Mouse (Mus musculus): ENCODE results near the gene Rpusd3. TPM values are rescaled to one million over a fixed set of nuclear protein-coding genes. Genes with fewer than 3 reads are reported as not detected.

Gene Rpusd3
- polyA plus RNA-seq, 1 experiment from 2014 or later = 16.3 TPM

DNA sequence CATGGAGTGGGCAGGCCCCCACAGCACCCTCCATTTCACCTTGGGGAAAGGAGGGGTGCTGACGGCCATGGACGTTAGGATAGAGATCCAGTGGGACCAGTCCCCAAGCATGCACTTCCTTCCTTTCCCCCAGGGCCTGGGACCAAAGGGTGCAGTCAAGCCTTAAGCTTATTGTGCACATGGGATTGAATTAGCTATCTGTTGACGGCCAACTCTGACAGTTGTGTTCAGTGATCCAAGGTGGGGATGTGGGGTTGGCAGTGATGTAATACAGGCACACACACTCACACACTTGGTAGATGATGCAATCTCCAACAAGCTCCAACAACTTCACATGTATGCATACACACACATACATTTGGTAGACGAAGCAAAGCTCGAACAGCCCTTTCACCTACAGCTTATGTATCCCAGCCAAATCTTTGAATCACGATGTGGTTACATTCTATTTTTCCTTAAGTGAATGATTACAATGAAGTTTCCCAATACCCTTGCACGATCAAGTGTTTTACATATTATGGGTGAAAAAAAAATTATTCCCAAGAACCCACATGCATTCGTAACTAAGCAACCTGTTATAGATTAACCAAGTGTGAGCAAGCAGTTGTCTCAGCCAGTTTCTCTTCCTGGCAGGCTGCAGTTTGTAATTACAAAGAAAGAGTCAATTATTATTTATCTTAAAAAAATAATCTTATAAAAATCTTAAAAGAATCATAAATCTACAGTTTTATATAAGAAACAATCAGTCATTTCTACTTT, 25.2 kb upstream of the Rpusd3 start:
- H3K27ac ChIP-seq (replicated peaks; ENCODE audit: low read depth, low read length) = no peak overlapping the region
- H3K4me3 ChIP-seq (ENCODE audit: low read depth, low read length) = no peak overlapping the region
- H3K9me3 ChIP-seq (ENCODE audit: control insufficient read depth, low read length) = no peaks in the 10 kb centered on the region
- H3K4me2 ChIP-seq (ENCODE audit: low read depth, low read length) = no peak overlapping the region
- peaks cover 27% of the 10 kb centered on the region for H3K36me3 ChIP-seq (ENCODE audit: control insufficient read depth, insufficient read depth, low read length)
- no peak overlapping the region for H3K9ac ChIP-seq (ENCODE audit: low read depth, low read length)
- H3K27me3 ChIP-seq (replicated peaks; ENCODE audit: control insufficient read depth, insufficient read depth, low read length) = no peaks in the 10 kb centered on the region
- DNase-seq (ENCODE audit: low spot score) (no peak), ATAC-seq (ENCODE audit: low read depth) (no peak)
- 84% methylated on average over 6 of the region's 8 CpGs for WGBS
- peaks cover 8% of the 10 kb centered on the region; the same call in 1 of the 2 replicates for H3K4me1 ChIP-seq (ENCODE audit: control insufficient read depth, insufficient read depth, low read length)

DNA sequence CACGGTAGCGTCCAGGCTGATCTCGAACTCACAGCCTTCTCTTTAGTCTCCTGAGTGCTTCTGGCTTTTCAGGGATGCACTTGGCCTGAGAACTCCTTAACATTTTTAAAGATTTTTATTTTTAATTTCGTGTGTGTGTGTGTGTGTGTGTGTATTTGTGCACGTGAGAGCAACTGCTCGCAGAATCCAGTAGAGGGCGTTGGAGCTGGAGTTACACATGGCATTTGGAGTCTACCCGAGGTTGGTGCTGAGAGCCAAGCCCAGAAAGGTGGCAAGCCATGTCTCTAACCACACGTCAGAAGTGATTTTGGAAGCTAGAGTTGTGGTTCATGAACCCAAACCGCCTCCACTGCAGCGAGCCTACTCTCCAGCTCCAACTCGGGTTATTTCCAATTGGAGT, 24.0 kb upstream of the Rpusd3 start:
- H3K9ac ChIP-seq (ENCODE audit: low read depth, low read length) = peak overlapping the region; percentile 97
- H3K36me3 ChIP-seq (ENCODE audit: control insufficient read depth, insufficient read depth, low read length) = peaks cover 20% of the 10 kb centered on the region
- H3K4me1 ChIP-seq (ENCODE audit: control insufficient read depth, insufficient read depth, low read length) = peaks cover 8% of the 10 kb centered on the region; the same call in 1 of the 2 replicates
- H3K4me3 ChIP-seq (ENCODE audit: low read depth, low read length) = peak overlapping the region; percentile 97
- ATAC-seq (ENCODE audit: low read depth) (no peak), DNase-seq (ENCODE audit: low spot score) (no peak)
- no peaks in the 10 kb centered on the region for H3K9me3 ChIP-seq (ENCODE audit: control insufficient read depth, low read length)
- H3K27me3 ChIP-seq (replicated peaks; ENCODE audit: control insufficient read depth, insufficient read depth, low read length) = no peaks in the 10 kb centered on the region
- WGBS = 46% methylated on average over 12 of the region's 12 CpGs
- no peak overlapping the region; the same call in 1 of the 2 replicates for H3K27ac ChIP-seq (replicated peaks; ENCODE audit: low read depth, low read length)
- peak overlapping the region; percentile 85 for H3K4me2 ChIP-seq (ENCODE audit: low read depth, low read length)

DNA sequence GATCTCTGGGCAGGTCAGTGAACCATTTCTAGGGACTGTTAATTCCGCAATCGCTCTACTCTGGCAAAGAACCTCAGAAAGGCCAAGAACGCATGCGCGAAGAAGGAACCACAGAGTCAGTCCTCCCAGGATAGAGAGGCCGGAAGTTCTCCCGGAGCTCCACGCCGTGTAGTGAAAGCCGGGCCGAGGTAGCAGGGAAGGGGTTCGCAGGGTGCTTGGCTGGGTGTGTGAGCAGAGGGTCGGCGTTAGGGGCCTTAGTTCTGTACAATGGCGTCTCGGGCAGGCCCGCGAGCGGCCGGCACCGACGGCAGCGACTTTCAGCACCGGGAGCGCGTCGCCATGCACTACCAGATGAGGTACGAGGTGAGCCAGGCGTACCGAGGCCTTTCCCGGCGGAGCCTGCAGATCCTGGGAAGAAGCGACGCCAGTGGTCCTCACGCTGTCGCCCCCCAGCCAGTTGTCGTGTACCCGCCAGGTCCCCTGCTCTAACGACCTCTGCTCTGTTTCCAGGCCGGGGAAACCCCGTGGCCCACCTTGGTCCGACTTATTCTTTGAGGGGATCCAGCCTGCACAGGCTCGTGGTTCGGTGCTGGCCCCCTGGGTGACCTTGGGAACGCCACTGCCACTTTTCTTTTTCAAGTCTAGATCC, 23.4 kb upstream of the Rpusd3 start, which contains the start of gene Jagn1:
Gene Jagn1, plus strand, starts transcription at position 128 of the 649 bp plus-strand sequence.
- DNase-seq (ENCODE audit: low spot score) (peak; percentile 95), ATAC-seq (ENCODE audit: low read depth) (peak; percentile 96)
- under 1% methylated on average over 35 of the region's 45 CpGs for WGBS
- peaks cover 8% of the 10 kb centered on the region; the same call in 1 of the 2 replicates for H3K4me1 ChIP-seq (ENCODE audit: control insufficient read depth, insufficient read depth, low read length)
- peak within 1 kb of the TSS; percentile 97 for H3K4me3 ChIP-seq (ENCODE audit: low read depth, low read length)
- H3K36me3 ChIP-seq (ENCODE audit: control insufficient read depth, insufficient read depth, low read length) = peaks cover 14% of the 10 kb centered on the region
- peak within 1 kb of the TSS; percentile 65 for H3K27ac ChIP-seq (replicated peaks; ENCODE audit: low read depth, low read length)
- peak within 1 kb of the TSS; percentile 85 for H3K4me2 ChIP-seq (ENCODE audit: low read depth, low read length)
- no peaks in the 10 kb centered on the region for H3K9me3 ChIP-seq (ENCODE audit: control insufficient read depth, low read length)
- H3K9ac ChIP-seq (ENCODE audit: low read depth, low read length) = peak within 1 kb of the TSS; percentile 97
- H3K27me3 ChIP-seq (replicated peaks; ENCODE audit: control insufficient read depth, insufficient read depth, low read length) = no peaks in the 10 kb centered on the region

DNA sequence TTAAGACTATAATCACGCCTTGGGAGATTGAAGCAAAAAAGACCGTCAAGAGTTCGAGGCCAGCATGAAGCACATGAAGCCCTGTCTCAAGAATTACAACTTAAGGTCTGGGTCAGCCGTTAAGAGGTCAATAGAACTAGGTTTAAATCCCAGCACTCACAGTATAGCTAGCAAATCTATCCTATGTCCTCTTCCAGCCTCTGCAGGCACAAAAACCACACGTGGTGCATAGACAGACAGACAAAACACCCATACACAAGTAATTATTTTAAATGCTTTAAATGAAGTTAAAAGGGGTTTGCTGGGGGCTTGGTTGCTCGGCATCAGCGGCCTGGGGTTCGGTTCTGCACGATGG, 22.9 kb upstream of the Rpusd3 start:
- Histone ChIP-seq H3K27ac (replicated peaks; ENCODE audit: low read depth, low read length) (no peak overlapping the region), H3K4me1 (ENCODE audit: control insufficient read depth, insufficient read depth, low read length) (peaks cover 8% of the 10 kb centered on the region; the same call in 1 of the 2 replicates), H3K9ac (ENCODE audit: low read depth, low read length) (peak overlapping the region; percentile 97), H3K27me3 (replicated peaks; ENCODE audit: control insufficient read depth, insufficient read depth, low read length) (no peaks in the 10 kb centered on the region), H3K9me3 (ENCODE audit: control insufficient read depth, low read length) (no peaks in the 10 kb centered on the region), H3K4me3 (ENCODE audit: low read depth, low read length) (peak overlapping the region; percentile 97), H3K36me3 (ENCODE audit: control insufficient read depth, insufficient read depth, low read length) (peaks cover 9% of the 10 kb centered on the region), H3K4me2 (ENCODE audit: low read depth, low read length) (peak overlapping the region; percentile 85)
- WGBS = 40% methylated on average over 9 of the region's 9 CpGs
- no peak for ATAC-seq (ENCODE audit: low read depth)
- DNase-seq (ENCODE audit: low spot score) = no peak

DNA sequence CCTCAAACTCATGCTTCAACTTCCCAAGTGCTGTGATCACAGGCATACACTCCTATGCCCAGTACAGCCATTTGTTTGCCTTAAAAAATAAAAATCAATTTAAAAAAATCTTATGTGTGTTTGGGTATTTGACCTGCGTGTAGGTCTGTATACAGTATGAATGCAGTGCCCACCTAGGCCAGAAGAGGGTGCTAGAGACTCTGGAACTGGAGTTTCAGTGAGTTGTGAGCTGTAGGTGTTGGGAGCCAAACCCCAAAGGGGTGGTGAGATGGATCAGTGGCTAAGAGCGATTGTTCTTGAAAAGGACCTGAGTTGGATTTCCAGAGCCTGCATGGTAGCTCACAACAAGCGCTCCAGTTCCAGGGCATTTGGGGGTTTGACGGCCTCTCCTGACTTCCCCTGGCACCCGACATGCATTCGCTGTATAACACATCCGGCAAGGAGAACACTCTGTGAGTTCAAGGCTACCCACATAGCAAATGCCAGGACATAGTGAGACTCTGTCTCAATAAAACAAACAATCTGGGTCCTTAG, 22.1 kb upstream of the Rpusd3 start:
- H3K4me3 ChIP-seq (ENCODE audit: low read depth, low read length) = no peak overlapping the region
- H3K9ac ChIP-seq (ENCODE audit: low read depth, low read length) = no peak overlapping the region
- peaks cover 8% of the 10 kb centered on the region; the same call in 1 of the 2 replicates for H3K4me1 ChIP-seq (ENCODE audit: control insufficient read depth, insufficient read depth, low read length)
- no peak overlapping the region for H3K4me2 ChIP-seq (ENCODE audit: low read depth, low read length)
- peak; percentile 79 for DNase-seq (ENCODE audit: low spot score)
- H3K27ac ChIP-seq (replicated peaks; ENCODE audit: low read depth, low read length) = no peak overlapping the region
- ATAC-seq (ENCODE audit: low read depth) = no peak
- H3K27me3 ChIP-seq (replicated peaks; ENCODE audit: control insufficient read depth, insufficient read depth, low read length) = no peaks in the 10 kb centered on the region
- H3K36me3 ChIP-seq (ENCODE audit: control insufficient read depth, insufficient read depth, low read length) = peaks cover under 1% of the 10 kb centered on the region; the same call in 1 of the 2 replicates
- 51% methylated on average over 7 of the region's 7 CpGs for WGBS
- H3K9me3 ChIP-seq (ENCODE audit: control insufficient read depth, low read length) = no peaks in the 10 kb centered on the region

DNA sequence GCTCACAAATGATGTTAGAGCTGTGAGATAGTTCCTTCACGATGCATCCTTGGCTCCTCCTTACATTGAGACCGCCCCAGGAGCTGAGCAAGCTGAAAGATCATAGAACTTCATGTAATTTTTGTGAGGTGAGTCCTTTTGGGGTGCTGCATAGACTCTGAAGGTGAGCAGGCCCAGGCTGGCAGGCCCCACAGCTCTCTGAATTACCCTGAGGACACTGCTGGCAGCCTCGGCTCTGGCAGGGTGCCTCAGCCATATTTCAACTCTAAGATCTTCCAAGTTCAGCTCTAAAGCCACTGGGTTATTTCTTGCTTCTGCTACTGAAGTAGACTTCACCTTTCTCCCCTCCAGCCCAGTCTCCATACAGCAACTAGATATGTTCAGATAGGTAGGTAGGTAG, 21.5 kb upstream of the Rpusd3 start:
- Histone ChIP-seq H3K4me3 (ENCODE audit: low read depth, low read length) (no peak overlapping the region), H3K4me2 (ENCODE audit: low read depth, low read length) (no peak overlapping the region), H3K9ac (ENCODE audit: low read depth, low read length) (no peak overlapping the region), H3K4me1 (ENCODE audit: control insufficient read depth, insufficient read depth, low read length) (peaks cover 8% of the 10 kb centered on the region; the same call in 1 of the 2 replicates), H3K27me3 (replicated peaks; ENCODE audit: control insufficient read depth, insufficient read depth, low read length) (no peaks in the 10 kb centered on the region), H3K9me3 (ENCODE audit: control insufficient read depth, low read length) (no peaks in the 10 kb centered on the region), H3K27ac (replicated peaks; ENCODE audit: low read depth, low read length) (no peak overlapping the region), H3K36me3 (ENCODE audit: control insufficient read depth, insufficient read depth, low read length) (no peaks in the 10 kb centered on the region)
- DNase-seq (ENCODE audit: low spot score) (no peak), ATAC-seq (ENCODE audit: low read depth) (no peak)
- WGBS = 90% methylated on average over 3 of the region's 3 CpGs

DNA sequence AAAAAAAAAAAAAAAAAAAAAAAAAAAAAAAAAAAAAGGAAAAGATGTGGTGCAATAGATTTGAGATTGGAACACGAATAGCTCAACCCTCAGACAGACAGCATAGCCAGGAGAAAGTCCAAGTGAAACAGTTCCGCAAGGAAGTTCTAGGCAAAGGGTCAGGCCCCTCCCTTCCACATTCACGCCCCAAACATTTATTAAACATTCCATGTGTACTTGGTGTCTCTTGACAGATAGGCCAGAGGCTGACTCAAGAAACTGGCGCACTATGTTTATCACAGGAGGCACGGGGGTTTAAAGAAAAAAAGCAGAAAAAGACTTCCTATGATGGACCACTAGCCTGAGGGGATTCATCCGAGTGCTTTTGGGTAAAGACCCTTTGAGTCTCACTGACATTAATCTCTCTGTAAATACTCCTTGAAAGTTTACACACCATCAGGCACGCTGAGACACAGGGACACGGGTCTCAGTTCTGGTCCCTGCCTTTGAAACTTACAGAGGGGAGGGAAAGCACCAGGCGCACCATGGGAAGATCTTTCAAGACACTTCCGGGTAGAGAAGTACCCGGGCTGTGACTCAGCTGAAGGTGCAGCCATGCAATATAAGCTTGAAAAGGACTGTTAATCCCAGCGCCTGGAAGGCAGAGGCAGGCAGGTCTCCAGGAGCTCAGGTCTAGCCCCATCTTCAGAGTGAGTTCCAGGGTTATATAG, 19.7 kb upstream of the Rpusd3 start:
- H3K4me3 ChIP-seq (ENCODE audit: low read depth, low read length) = no peak overlapping the region
- 60% methylated on average over 12 of the region's 12 CpGs for WGBS
- H3K9ac ChIP-seq (ENCODE audit: low read depth, low read length) = no peak overlapping the region
- no peak overlapping the region for H3K27ac ChIP-seq (replicated peaks; ENCODE audit: low read depth, low read length)
- peaks cover 8% of the 10 kb centered on the region; the same call in 1 of the 2 replicates for H3K4me1 ChIP-seq (ENCODE audit: control insufficient read depth, insufficient read depth, low read length)
- H3K4me2 ChIP-seq (ENCODE audit: low read depth, low read length) = no peak overlapping the region
- ATAC-seq (ENCODE audit: low read depth) = no peak
- no peak for DNase-seq (ENCODE audit: low spot score)
- no peaks in the 10 kb centered on the region for H3K9me3 ChIP-seq (ENCODE audit: control insufficient read depth, low read length)
- H3K36me3 ChIP-seq (ENCODE audit: control insufficient read depth, insufficient read depth, low read length) = no peaks in the 10 kb centered on the region
- H3K27me3 ChIP-seq (replicated peaks; ENCODE audit: control insufficient read depth, insufficient read depth, low read length) = no peaks in the 10 kb centered on the region

DNA sequence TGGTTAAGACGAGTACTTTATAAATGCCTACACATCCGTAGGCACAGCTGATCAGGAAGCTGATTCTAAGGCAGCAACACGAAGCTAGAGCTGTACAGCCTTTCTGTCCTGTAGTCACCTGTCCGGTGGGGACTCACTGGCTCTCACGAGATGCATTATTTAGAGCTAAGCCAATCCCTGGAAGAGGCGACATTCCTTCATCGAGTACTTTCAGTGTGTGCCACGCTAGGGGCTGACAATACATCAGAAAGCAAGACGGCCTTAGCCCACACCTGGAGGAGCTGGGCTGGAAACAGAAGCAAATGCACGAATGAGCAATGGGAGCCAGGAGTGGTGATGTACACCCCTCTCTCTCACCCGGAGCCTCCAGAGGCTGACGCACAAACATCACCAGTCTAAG, 18.0 kb upstream of the Rpusd3 start:
- DNase-seq (ENCODE audit: low spot score) (no peak), ATAC-seq (ENCODE audit: low read depth) (no peak)
- no peak overlapping the region for H3K27ac ChIP-seq (replicated peaks; ENCODE audit: low read depth, low read length)
- H3K27me3 ChIP-seq (replicated peaks; ENCODE audit: control insufficient read depth, insufficient read depth, low read length) = no peaks in the 10 kb centered on the region
- no peak overlapping the region for H3K4me2 ChIP-seq (ENCODE audit: low read depth, low read length)
- no peaks in the 10 kb centered on the region for H3K9me3 ChIP-seq (ENCODE audit: control insufficient read depth, low read length)
- no peaks in the 10 kb centered on the region for H3K4me1 ChIP-seq (ENCODE audit: control insufficient read depth, insufficient read depth, low read length)
- H3K4me3 ChIP-seq (ENCODE audit: low read depth, low read length) = no peak overlapping the region
- H3K9ac ChIP-seq (ENCODE audit: low read depth, low read length) = no peak overlapping the region
- H3K36me3 ChIP-seq (ENCODE audit: control insufficient read depth, insufficient read depth, low read length) = no peaks in the 10 kb centered on the region
- 78% methylated on average over 12 of the region's 12 CpGs for WGBS

Measured in embryonic facial prominence, embryonic 14.5 days (tissue).